Mouse (Mus musculus) cerebellum, adult 2 months (tissue): ENCODE results near the gene Atp8a1. TPM values are rescaled to one million over a fixed set of nuclear protein-coding genes. Genes with fewer than 3 reads are reported as not detected.

Experiments
- DNase-seq, 2 experiments: peaks; one replicate each; pipeline ENCODE4 v3.0.0; 2021
- H3K27ac ChIP-seq: fragments of 200-500 bp; 2 replicates; pipeline ENCODE4 v1.5.1; 2012; ENCODE audit warnings: low read length, control low read depth, inconsistent platforms; ENCODE audit not compliant: insufficient read depth
- H3K27me3 ChIP-seq: fragments of 200-500 bp; 2 replicates; pipeline ENCODE4 v1.6.1; 2012; ENCODE audit warnings: inconsistent platforms, mild to moderate bottlenecking, low read length, moderate library complexity; ENCODE audit not compliant: control insufficient read depth, insufficient read depth
- H3K4me1 ChIP-seq: fragments of 200-500 bp; 2 replicates; pipeline ENCODE4 v1.6.1; 2011; ENCODE audit warnings: low read length; ENCODE audit not compliant: control insufficient read depth, insufficient read depth
- H3K4me3 ChIP-seq: fragments of 200-500 bp; replicated peaks from 2 replicates; pipeline ENCODE3; 2011; ENCODE audit warnings: mild to moderate bottlenecking, low read depth, low read length, control low read depth; ENCODE audit not compliant: insufficient read depth
- CTCF ChIP-seq: fragments of 200-500 bp; IDR thresholded peaks from 2 replicates; pipeline ENCODE4 v1.5.1; 2011; ENCODE audit warnings: low read depth, mild to moderate bottlenecking, control low read depth, low read length, moderate library complexity, borderline replicate concordance; ENCODE audit not compliant: insufficient read depth
- POLR2A ChIP-seq: fragments of 200-500 bp; IDR thresholded peaks from 2 replicates; pipeline ENCODE4 v1.6.1; 2011; ENCODE audit warnings: low read length, control low read depth, borderline replicate concordance; ENCODE audit not compliant: insufficient read depth
- WGBS: fragments of 180-500 bp; shearing (Covaris S2); methylation state at CpG from one replicate; pipeline ENCODE4 v1.1.7; 2018; 5-methylcytosine and 5-hydroxymethylcytosine counted together
- polyA plus RNA-seq: library from polyadenylated mRNA; depleted of rRNA; stranded (reverse); fragments of >200 nt; gene quantifications from 2 replicates; pipeline ENCODE4 v1.2.3, GENCODE M21; 2012

Gene Atp8a1
- polyA plus RNA-seq, 1 experiment: 56.1 TPM

- Histone ChIP-seq H3K27ac (no peak overlapping the region), H3K27me3 (no peaks in the 10 kb centered on the region; the same call in 1 of the 2 replicates), H3K4me1 (no peaks in the 10 kb centered on the region), H3K4me3 (no peak overlapping the region)
- WGBS: 45% methylated on average over 10 of the region's 10 CpGs
- TF ChIP-seq POLR2A: no peak
- TF ChIP-seq CTCF: no peak
- no peak for DNase-seq
These were observed 16.7 kb upstream of the Atp8a1 start for GRCm38 (mm10) chr5:67863950-67864391.

GRCm38 (mm10) chr5:67854963-67855606 lies 7.9 kb upstream of the Atp8a1 start:
- Histone ChIP-seq H3K27ac (no peak overlapping the region), H3K4me3 (no peak overlapping the region), H3K4me1 (no peaks in the 10 kb centered on the region), H3K27me3 (no peaks in the 10 kb centered on the region)
- TF ChIP-seq POLR2A (no peak), CTCF (no peak)
- WGBS: 89% methylated on average over 6 of the region's 6 CpGs
- no peak for DNase-seq

GRCm38 (mm10) chr5:67852860-67853259 lies 5.6 kb upstream of the Atp8a1 start:
- WGBS: 33% methylated on average over 2 of the region's 2 CpGs
- H3K27me3 ChIP-seq: no peaks in the 10 kb centered on the region
- H3K27ac ChIP-seq: no peak overlapping the region
- H3K4me3 ChIP-seq: no peak overlapping the region
- TF ChIP-seq POLR2A (no peak), CTCF (no peak)
- H3K4me1 ChIP-seq: no peaks in the 10 kb centered on the region
- DNase-seq: no peak

- no peak for DNase-seq
- Histone ChIP-seq H3K27ac (no peak overlapping the region), H3K27me3 (no peaks in the 10 kb centered on the region), H3K4me1 (no peaks in the 10 kb centered on the region; the same call in 1 of the 2 replicates), H3K4me3 (no peak overlapping the region)
- WGBS: 67% methylated on average over 4 of the region's 4 CpGs
- no peak for TF ChIP-seq POLR2A
These were observed 2.2 kb upstream of the Atp8a1 start for GRCm38 (mm10) chr5:67849411-67849810.

DNA sequence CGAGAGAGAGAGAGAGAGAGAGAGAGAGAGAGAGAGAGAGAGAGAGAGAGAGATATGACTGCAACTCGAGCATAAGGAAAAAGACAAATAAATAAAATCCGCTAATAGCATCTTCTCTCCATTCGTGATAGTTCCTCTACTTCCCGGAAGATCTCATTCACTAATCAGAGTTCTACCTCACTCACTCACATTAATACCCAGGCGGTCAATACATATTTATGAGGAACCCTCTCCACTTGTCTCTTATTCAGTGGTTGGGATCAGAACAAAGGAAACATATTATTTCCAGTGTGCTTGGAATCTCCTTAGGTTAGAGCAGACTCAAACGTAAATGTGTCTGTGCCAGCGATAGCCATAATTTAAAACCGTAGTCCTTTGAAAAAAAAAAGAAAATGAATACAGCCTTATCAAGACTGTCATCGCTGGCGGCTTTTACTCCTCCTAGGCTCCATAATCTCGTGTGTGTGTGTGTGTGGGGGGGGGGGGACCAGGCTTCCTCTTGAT lies 1.3 kb upstream of the Atp8a1 start:
- no peaks in the 10 kb centered on the region for H3K27me3 ChIP-seq
- H3K4me1 ChIP-seq: peaks cover 4% of the 10 kb centered on the region; the same call in 1 of the 2 replicates
- WGBS: 58% methylated on average over 12 of the region's 12 CpGs
- H3K4me3 ChIP-seq: no peak overlapping the region
- no peak for DNase-seq
- TF ChIP-seq CTCF (no peak), POLR2A (no peak)
- no peak overlapping the region for H3K27ac ChIP-seq

DNA sequence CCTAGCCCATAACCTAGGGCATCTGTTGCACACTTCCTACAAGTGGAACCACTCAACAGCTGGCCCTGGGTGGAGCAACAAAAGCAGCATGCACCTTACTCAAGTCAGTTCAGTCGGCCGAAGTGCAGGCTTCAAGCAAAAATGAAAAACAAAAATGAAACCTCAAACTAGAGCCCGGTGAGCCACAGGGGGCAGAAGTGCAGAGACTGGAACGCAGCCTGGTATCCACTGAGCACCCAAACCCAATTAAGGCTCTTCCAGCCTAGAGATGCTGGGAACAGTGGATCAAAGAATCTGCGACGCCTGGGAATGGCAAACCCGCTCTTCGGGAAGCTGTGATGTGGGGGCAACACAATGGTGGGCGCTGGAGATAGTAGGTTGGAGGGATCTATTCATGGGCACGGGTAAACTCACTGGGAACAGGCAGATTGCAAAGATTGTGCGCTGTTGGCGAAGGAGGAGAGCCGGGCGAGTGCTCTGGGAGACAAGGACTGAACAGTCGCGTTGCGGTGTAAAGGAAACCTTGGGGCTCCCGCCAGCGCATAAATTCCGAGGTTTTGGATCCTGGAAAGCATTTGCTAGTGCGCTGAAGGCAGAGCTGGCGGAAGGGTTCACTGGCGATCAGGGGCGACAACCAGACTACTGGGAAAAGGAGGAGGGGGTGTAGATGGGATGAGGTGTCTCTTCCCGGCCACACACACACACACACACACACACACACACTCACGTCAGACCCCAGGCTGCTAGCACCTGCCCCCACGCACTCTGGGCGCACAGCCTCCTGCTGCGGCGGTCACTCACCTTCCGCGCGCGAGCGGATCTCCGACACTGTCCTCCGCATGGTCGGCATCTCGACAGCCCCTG lies 641 bp downstream of the Atp8a1 start:
- no peak for TF ChIP-seq POLR2A
- no peak for TF ChIP-seq CTCF
- under 1% methylated on average over 38 of the region's 39 CpGs for WGBS
- Histone ChIP-seq H3K27me3 (no peaks in the 10 kb centered on the region), H3K4me3 (peak overlapping the region; percentile 84), H3K27ac (peak overlapping the region; percentile 75), H3K4me1 (peaks cover 10% of the 10 kb centered on the region; the same call in 1 of the 2 replicates)
- peak; percentile 66 to 73 for DNase-seq

- Histone ChIP-seq H3K27ac (no peak overlapping the region), H3K27me3 (no peaks in the 10 kb centered on the region), H3K4me3 (peak overlapping the region; percentile 54), H3K4me1 (peaks cover 12% of the 10 kb centered on the region; the same call in 1 of the 2 replicates)
- DNase-seq: peak; percentile 40 to 41
- WGBS: 5% methylated on average over 8 of the region's 8 CpGs
- no peak for TF ChIP-seq POLR2A
- TF ChIP-seq CTCF: no peak
These were observed 2.0 kb downstream of the Atp8a1 start for GRCm38 (mm10) chr5:67845190-67845691.

- Histone ChIP-seq H3K27me3 (no peaks in the 10 kb centered on the region), H3K4me3 (peak overlapping the region; percentile 32), H3K27ac (no peak overlapping the region), H3K4me1 (peaks cover 12% of the 10 kb centered on the region; the same call in 1 of the 2 replicates)
- 6% methylated on average over 4 of the region's 4 CpGs for WGBS
- peak; percentile 37 to 74 for DNase-seq
- TF ChIP-seq CTCF (no peak), POLR2A (no peak)
These were observed 3.2 kb downstream of the Atp8a1 start for GRCm38 (mm10) chr5:67844070-67844469.
